Mouse (Mus musculus): ENCODE measurements at regions not wholly inside any gene's neighbourhood (a gene's known extent, or its start where the extent isn't known, plus 50 kb on each side); places are given as distances from the start of the nearest gene placed in this dataset.

DNA sequence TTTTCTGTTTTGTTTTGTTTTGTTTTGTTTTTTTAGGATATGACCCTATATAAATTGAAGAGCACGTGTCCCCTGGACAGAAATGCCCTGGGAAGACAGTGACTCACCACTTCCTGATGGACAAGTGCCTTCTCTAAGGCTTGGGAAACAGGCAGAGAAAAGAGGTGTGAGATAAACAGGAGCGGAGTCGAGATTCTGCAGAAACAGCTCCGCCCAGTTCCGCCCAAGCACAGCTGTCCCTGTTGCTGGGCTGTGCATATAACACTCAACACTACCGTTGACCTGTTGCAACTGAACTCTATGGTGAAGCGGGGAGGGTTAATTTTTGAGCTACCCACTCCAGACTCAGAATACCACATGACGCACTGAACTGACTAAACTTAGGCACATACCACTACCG, 152.8 kb downstream of the Cartpt start:
- in situ Hi-C loops (cut with MboI; ENCODE audit: low pct_unique_long_range_greater_than_20kb in 1 of 2, low sequenced_read_pairs in 2 of 2, unreplicated experiment in 1 of 2): no loop called here

DNA sequence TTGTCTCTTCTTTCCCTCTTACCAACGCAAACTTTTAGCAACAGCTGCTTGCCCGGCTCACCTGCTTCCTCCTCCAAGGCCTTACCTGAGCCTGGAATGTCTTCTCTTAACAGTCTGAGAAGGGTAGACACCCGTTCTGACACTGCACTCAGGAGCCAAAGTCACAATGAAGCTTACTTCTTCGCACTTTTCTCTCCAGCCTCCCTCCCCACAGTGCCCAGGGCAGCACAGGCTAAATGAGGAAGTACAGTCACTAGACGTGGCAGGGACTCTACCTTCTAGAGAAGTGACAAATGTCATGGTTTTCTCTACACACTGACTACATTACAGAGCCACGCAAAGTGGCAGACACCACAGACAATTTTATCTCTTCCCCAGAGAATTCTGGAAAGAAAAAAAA, 155.4 kb downstream of the Cartpt start:
- in situ Hi-C loops (cut with MboI; ENCODE audit: low pct_unique_long_range_greater_than_20kb in 1 of 2, low sequenced_read_pairs in 2 of 2, unreplicated experiment in 1 of 2): no loop called here

- in situ Hi-C loops (cut with MboI; ENCODE audit: low pct_unique_long_range_greater_than_20kb in 1 of 2, low sequenced_read_pairs in 2 of 2, unreplicated experiment in 1 of 2): no loop called here
Measured at GRCm38 (mm10) chr13:99744790-99745120, 156.1 kb downstream of the Cartpt start.

DNA sequence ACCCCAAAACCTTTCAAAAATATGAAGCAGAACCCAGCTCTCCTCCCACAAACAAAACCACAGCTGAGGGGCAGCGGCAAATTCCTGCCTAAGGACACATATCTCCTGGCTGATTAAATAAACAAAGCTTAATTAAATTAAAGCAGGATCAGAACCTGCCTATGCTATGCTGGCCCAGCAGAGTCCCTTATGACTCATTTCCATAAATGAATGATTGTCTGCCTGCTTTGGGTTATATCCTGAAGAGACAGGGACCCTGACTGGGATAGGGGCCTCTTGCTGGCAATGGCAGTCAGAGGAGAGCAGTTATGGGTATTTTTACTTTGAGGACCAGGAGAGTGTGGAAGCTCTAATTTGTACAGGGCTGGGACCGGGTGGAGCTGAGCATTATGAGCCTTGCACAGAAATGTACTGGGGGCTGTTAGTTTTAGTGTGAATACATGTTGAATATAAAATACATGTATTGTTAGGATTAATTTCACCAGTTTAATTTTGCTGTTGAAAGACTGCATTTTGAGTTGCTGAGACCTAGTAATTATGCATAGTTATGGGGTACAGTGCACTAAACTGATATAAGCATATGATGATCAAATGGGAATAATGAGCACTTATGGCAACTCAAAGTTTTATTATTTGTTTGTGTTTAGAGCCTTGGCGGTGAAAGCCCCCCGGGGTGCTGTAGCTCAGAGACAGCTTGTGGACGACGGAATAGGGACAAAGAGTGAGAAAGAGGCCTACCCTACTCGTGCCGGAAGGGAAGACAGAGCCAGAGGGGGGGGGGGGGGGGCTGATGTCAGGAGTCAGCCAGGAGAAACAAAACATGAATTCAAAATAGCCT, 156.7 kb downstream of the Cartpt start:
- in situ Hi-C loops (cut with MboI; ENCODE audit: low pct_unique_long_range_greater_than_20kb in 1 of 2, low sequenced_read_pairs in 2 of 2, unreplicated experiment in 1 of 2): no loop called here

DNA sequence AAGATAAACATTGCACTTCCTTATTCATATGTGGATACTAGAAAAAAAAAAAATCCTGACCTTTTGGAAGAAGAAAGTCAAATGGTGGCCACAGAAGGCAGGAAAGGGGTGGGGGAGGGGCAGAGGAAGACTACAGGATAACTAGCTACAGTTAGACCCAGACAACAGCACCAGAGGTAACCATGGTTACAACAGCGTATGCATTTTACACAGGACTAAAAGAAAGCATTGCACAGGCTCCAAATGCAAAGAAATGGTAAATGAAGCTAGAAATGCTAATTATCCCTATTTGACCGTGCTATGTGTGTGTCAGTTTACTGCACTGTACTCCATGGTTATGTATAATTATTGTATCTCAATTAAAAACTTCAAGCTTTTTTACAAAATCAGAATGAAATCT, 158.4 kb downstream of the Cartpt start:
- in situ Hi-C loops (cut with MboI; ENCODE audit: low pct_unique_long_range_greater_than_20kb in 1 of 2, low sequenced_read_pairs in 2 of 2, unreplicated experiment in 1 of 2): no loop called here

- in situ Hi-C loops (cut with MboI; ENCODE audit: low pct_unique_long_range_greater_than_20kb in 1 of 2, low sequenced_read_pairs in 2 of 2, unreplicated experiment in 1 of 2): no loop called here
Measured at GRCm38 (mm10) chr13:99741981-99742380, 158.9 kb downstream of the Cartpt start.

- in situ Hi-C loops (cut with MboI; ENCODE audit: low pct_unique_long_range_greater_than_20kb in 1 of 2, low sequenced_read_pairs in 2 of 2, unreplicated experiment in 1 of 2): no loop called here
Measured at GRCm38 (mm10) chr13:99739420-99739819, 161.5 kb downstream of the Cartpt start.

GRCm38 (mm10) chr13:99737271-99737670, 163.6 kb downstream of the Cartpt start:
- in situ Hi-C loops (cut with MboI; ENCODE audit: low pct_unique_long_range_greater_than_20kb in 1 of 2, low sequenced_read_pairs in 2 of 2, unreplicated experiment in 1 of 2): no loop called here

DNA sequence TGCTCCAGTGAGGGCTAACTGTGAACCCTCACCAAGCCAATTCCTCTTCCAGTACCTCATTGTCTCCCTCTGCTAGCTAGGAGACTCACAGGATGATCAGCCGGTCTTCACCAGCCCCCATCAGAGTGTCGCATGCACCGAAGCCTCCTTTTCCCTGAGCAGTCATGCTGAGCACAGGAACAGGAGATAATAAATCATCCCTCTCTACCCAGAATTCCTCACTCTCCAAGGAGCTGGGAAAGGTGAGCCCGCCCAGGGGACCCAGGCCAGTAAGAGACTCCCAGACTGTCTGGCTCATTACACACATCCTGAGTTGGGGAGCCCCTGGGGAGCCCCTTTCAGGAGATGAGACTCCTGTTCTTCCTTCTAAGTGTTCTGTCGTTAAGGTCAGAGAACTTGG, 171.7 kb downstream of the Cartpt start:
- in situ Hi-C loops (cut with MboI; ENCODE audit: low pct_unique_long_range_greater_than_20kb in 1 of 2, low sequenced_read_pairs in 2 of 2, unreplicated experiment in 1 of 2): no loop called here

DNA sequence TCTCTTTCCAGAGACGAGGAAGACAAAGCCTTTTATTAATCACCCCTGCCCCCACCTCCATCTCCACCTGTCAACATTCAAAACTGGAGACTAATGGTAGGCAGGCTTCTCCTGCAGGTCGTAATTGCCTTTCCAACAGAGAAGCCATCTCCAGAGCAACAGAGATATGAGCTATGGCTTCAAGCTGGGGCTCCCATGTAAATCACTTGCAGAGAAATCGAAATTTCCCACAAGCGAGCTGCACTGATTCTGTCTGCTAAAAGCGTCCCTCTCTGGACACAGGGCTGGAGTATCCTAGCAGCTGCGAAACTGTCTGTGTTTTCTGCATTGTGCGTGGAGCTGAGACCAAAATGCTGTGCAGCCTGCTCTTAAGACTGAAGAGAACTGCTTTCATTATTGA, 176.6 kb downstream of the Cartpt start:
- in situ Hi-C loops (cut with MboI; ENCODE audit: low pct_unique_long_range_greater_than_20kb in 1 of 2, low sequenced_read_pairs in 2 of 2, unreplicated experiment in 1 of 2): no loop called here

- in situ Hi-C loops (cut with MboI; ENCODE audit: low pct_unique_long_range_greater_than_20kb in 1 of 2, low sequenced_read_pairs in 2 of 2, unreplicated experiment in 1 of 2): no loop called here
Measured at GRCm38 (mm10) chr13:99723237-99723981, 177.5 kb downstream of the Cartpt start.

DNA sequence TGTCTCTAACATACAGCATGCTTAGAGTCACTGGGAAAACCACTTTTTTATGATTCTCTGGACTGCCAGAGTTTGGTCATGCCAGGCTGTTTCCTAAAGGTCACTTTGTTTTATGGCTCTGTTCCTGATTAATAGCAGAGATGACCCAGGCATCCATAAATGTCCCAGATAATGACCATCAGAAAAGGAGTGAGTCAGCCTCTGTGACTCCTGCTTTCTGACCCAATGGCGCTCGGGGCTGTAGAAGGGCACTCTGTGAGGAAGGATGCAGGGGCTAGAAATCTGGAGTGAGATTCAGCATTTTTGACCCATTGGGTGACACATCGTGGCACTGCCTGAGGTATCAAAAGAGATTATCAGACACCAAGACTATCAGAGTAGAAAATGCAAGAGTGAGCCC, 180.3 kb downstream of the Cartpt start:
- in situ Hi-C loops (cut with MboI; ENCODE audit: low pct_unique_long_range_greater_than_20kb in 1 of 2, low sequenced_read_pairs in 2 of 2, unreplicated experiment in 1 of 2): no loop called here

DNA sequence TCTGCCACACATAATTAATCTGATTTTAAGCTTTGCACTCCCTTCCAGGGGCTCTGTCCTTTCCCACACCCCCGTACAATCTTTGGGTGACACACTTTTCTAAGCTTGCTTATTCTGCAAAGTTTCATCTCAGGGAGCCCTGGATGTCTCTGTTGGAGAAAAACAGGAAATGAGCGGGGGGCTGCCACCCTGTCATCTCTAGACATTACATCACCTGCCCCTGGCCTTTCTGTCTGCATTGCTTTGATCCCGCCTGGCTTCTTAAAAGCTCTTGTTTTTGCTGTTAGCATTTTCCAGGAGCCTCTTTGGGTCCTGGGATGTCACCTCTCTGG, 180.2 kb upstream of the Map1b start:
- in situ Hi-C loops (cut with MboI; ENCODE audit: low pct_unique_long_range_greater_than_20kb in 1 of 2, low sequenced_read_pairs in 2 of 2, unreplicated experiment in 1 of 2): no loop called here

GRCm38 (mm10) chr13:99695874-99696558, 179.7 kb upstream of the Map1b start:
- in situ Hi-C loops (cut with MboI; ENCODE audit: low pct_unique_long_range_greater_than_20kb in 1 of 2, low sequenced_read_pairs in 2 of 2, unreplicated experiment in 1 of 2): no loop called here

DNA sequence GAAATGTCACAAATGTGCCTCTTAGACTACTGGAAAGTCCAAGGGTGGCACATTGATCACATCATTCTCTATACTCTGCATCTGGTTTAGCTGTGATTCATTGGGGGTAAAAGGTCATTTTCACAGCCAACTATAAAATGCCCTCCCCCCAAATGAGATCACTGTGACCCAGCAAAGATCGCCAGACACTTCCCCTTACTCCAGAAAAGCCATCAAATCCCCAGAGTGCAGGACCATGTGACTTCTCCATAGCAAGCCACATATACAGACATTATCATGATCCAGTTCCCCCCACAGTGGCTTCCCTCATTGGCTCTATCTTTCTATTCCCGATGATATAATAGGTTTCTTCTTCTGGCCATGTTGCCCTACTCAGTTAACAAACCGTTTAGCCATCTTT, 163.6 kb upstream of the Map1b start:
- in situ Hi-C loops (cut with MboI; ENCODE audit: low pct_unique_long_range_greater_than_20kb in 1 of 2, low sequenced_read_pairs in 2 of 2, unreplicated experiment in 1 of 2): no loop called here

GRCm38 (mm10) chr13:99679430-99679829, 163.1 kb upstream of the Map1b start:
- in situ Hi-C loops (cut with MboI; ENCODE audit: low pct_unique_long_range_greater_than_20kb in 1 of 2, low sequenced_read_pairs in 2 of 2, unreplicated experiment in 1 of 2): no loop called here

DNA sequence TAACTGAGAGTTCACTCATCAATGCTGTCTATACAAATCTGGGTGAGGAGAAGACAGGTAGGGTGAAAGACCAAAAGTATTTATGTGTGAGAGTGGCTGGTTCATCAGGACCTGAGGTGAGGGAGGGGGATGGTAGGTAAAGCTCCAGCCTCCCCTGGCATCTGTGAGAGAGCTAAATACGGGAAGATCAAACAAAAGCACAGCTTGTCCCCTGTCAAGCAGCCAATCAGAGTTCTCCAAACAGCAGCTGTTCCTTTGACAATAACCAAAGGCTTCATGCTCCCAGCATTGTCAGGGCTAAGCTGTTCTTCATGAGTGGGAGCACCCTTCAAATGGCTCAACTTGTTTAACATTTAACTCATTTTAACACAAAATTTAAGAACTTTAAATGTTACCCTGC, 160.1 kb upstream of the Map1b start:
- in situ Hi-C loops (cut with MboI; ENCODE audit: low pct_unique_long_range_greater_than_20kb in 1 of 2, low sequenced_read_pairs in 2 of 2, unreplicated experiment in 1 of 2): no loop called here

DNA sequence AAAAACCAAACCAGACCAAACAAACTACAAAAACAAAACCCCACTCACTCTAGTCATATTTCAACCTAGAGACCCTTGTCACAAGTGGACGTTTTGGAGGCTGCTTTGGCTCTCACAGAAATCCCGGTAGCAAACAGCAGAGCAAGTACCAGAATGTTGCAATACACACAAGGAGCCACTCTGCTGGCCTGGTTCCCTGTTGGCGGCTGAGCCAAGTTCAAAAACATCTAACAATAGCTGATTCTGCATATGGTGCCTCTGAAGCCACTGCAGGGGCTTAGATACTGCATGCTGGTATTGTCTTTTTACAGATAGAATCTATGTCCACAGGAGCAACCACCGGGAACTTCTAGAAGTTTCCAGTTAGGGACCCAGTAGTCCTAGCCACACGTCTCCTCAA, 159.6 kb upstream of the Map1b start:
- in situ Hi-C loops (cut with MboI; ENCODE audit: low pct_unique_long_range_greater_than_20kb in 1 of 2, low sequenced_read_pairs in 2 of 2, unreplicated experiment in 1 of 2): no loop called here

GRCm38 (mm10) chr13:99672714-99673113, 156.4 kb upstream of the Map1b start:
- in situ Hi-C loops (cut with MboI; ENCODE audit: low pct_unique_long_range_greater_than_20kb in 1 of 2, low sequenced_read_pairs in 2 of 2, unreplicated experiment in 1 of 2): no loop called here

DNA sequence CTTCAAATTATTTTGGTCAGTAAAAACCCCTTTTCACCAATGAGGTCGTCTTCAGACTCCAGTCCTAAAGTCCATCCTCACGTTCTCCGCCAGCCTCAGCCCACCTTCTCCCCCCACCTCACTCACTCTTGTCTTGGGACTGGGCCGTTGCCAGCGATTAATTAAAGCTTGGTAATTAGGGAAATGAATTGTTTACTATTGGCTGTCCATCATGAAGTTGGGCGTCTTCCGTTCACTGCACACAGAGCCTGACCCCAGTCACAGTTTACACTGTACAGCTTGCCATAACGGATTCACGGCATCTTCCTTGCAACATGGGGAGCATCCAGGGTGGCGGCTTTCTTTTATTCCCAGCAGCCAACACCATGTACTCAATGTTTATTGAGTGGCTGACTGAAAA, 155.4 kb upstream of the Map1b start:
- in situ Hi-C loops (cut with MboI; ENCODE audit: low pct_unique_long_range_greater_than_20kb in 1 of 2, low sequenced_read_pairs in 2 of 2, unreplicated experiment in 1 of 2): no loop called here
